Mouse (Mus musculus): ENCODE measurements at regions not wholly inside any gene's neighbourhood (a gene's known extent, or its start where the extent isn't known, plus 50 kb on each side); places are given as distances from the start of the nearest gene placed in this dataset.

- no peak overlapping the region for H3K4me2 ChIP-seq (ENCODE audit: low read length)
- H3K4me3 ChIP-seq (replicated peaks; ENCODE audit: low read length), result no peak overlapping the region
- no peak for ATAC-seq
- H3K27me3 ChIP-seq (replicated peaks; ENCODE audit: control insufficient read depth, insufficient read depth, low read length), result no peaks in the 10 kb centered on the region
- no peaks in the 10 kb centered on the region for H3K9me3 ChIP-seq (ENCODE audit: control insufficient read depth, low read length)
- no peak overlapping the region for H3K9ac ChIP-seq (replicated peaks; ENCODE audit: low read depth, low read length)
- no peaks in the 10 kb centered on the region for H3K36me3 ChIP-seq (ENCODE audit: control insufficient read depth, insufficient read depth)
- no peaks in the 10 kb centered on the region for H3K4me1 ChIP-seq (replicated peaks; ENCODE audit: control insufficient read depth, insufficient read depth, low read length)
- no peak overlapping the region for H3K27ac ChIP-seq (ENCODE audit: low read length)
- WGBS, result 80% methylated on average over 8 of the region's 8 CpGs
Observed at GRCm38 (mm10) chr1:88601801-88602200, 91.9 kb upstream of the Glrp1 start.

DNA sequence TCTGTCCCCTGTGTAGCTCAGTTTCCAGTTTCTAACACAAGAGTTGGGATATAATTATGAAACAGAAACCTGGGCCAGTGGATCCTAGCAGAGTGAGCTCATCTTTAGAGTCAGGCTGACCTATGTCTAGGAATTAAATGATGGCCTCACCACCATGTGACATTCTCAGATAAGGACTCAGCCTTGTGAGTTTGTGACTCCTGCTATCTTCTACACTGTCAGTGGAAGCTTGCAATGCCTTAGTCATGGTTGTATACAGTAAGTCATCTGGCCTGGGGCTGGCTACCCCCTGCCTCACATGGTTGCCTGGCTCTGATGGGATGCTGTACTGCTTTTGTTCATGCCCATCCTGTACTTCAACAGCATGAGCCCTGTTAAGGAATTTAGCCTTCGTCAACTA lies 90.3 kb upstream of the Glrp1 start:
- H3K36me3 ChIP-seq (ENCODE audit: control insufficient read depth, insufficient read depth), result no peaks in the 10 kb centered on the region
- no peak overlapping the region for H3K27ac ChIP-seq (ENCODE audit: low read length)
- H3K9ac ChIP-seq (replicated peaks; ENCODE audit: low read depth, low read length), result no peak overlapping the region
- 81% methylated on average over 1 of the region's 1 CpGs for WGBS
- ATAC-seq, result no peak
- H3K27me3 ChIP-seq (replicated peaks; ENCODE audit: control insufficient read depth, insufficient read depth, low read length), result no peaks in the 10 kb centered on the region
- H3K4me1 ChIP-seq (replicated peaks; ENCODE audit: control insufficient read depth, insufficient read depth, low read length), result peaks cover 3% of the 10 kb centered on the region; the same call in 1 of the 2 replicates
- H3K9me3 ChIP-seq (ENCODE audit: control insufficient read depth, low read length), result no peaks in the 10 kb centered on the region
- no peak overlapping the region for H3K4me3 ChIP-seq (replicated peaks; ENCODE audit: low read length)
- no peak overlapping the region for H3K4me2 ChIP-seq (ENCODE audit: low read length)

DNA sequence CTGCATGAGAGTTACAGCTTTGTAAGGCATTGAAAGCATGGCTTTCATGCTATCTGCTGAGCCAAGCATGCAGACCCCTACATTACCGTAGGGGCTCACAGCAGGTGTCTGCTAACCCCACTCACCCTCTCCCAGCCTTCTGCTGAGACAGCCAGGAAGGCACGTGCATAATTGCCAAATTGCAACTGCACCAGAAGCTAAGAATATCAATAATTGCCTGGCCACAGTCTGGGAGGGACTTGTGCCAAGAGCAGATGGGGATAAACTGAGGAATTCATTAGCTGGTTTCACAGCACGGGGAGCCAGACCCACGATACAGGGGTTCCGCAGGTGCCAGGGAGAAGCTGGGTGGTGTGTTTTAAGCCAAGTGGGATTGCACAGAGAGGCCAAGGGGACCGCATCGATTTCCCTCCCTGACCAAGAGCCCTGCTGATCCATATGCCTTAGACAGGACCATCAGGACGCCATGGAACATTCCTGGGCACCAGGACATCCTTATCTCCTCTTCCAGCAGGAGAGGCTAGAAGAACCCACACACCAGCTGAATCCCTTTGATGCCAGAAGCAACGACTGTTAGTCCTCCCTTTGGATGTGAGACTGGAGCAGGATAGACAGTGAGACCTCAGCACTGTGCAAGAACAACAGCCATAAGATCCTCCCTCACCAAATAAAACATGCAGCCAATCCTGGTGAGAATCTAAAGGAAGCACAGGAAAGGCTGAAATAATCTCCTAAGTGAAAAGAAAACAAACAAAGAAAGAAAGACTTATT lies 84.8 kb upstream of the Glrp1 start:
- ATAC-seq, result peak; percentile 85
- no peaks in the 10 kb centered on the region for H3K9me3 ChIP-seq (ENCODE audit: control insufficient read depth, low read length)
- 16% methylated on average over 9 of the region's 9 CpGs for WGBS

DNA sequence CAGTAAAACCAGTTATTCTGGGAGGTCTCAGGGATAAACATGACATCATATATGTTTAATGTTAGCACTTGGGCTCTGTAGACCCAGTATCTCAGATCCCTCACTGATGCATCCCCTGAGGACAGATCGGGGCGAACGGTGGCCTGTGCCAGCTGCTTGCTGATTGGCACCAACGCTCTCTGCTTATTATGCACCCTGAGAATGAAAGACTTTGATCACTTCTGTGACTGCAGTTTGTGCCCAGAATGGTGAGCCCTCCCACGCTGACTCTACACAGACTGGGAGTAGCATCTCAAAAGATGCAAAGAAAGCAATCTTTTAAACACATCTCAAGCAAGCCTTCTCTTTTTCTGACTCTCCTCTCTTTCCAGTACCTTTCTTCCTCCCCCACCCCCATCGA lies 82.2 kb upstream of the Glrp1 start:
- 24% methylated on average over 6 of the region's 6 CpGs for WGBS

More for the DNA sequence above, 84.8 kb upstream of the Glrp1 start:
- Histone ChIP-seq H3K4me2 (ENCODE audit: low read length) (no peak overlapping the region), H3K36me3 (ENCODE audit: control insufficient read depth, insufficient read depth) (no peaks in the 10 kb centered on the region), H3K4me1 (replicated peaks; ENCODE audit: control insufficient read depth, insufficient read depth, low read length) (peaks cover 35% of the 10 kb centered on the region), H3K4me3 (replicated peaks; ENCODE audit: low read length) (no peak overlapping the region), H3K9ac (replicated peaks; ENCODE audit: low read depth, low read length) (no peak overlapping the region), H3K27ac (ENCODE audit: low read length) (peak overlapping the region; percentile 69), H3K27me3 (replicated peaks; ENCODE audit: control insufficient read depth, insufficient read depth, low read length) (no peaks in the 10 kb centered on the region)

GRCm38 (mm10) chr1:88590802-88591380 lies 81.0 kb upstream of the Glrp1 start:
- no peak overlapping the region for H3K4me2 ChIP-seq (ENCODE audit: low read length)
- H3K4me3 ChIP-seq (replicated peaks; ENCODE audit: low read length), result no peak overlapping the region
- H3K36me3 ChIP-seq (ENCODE audit: control insufficient read depth, insufficient read depth), result no peaks in the 10 kb centered on the region
- H3K27me3 ChIP-seq (replicated peaks; ENCODE audit: control insufficient read depth, insufficient read depth, low read length), result no peaks in the 10 kb centered on the region
- H3K27ac ChIP-seq (ENCODE audit: low read length), result no peak overlapping the region
- WGBS, result 74% methylated on average over 9 of the region's 9 CpGs
- no peaks in the 10 kb centered on the region for H3K9me3 ChIP-seq (ENCODE audit: control insufficient read depth, low read length)
- peaks cover 35% of the 10 kb centered on the region for H3K4me1 ChIP-seq (replicated peaks; ENCODE audit: control insufficient read depth, insufficient read depth, low read length)
- no peak overlapping the region for H3K9ac ChIP-seq (replicated peaks; ENCODE audit: low read depth, low read length)
- no peak for ATAC-seq

More for the DNA sequence above, 82.2 kb upstream of the Glrp1 start:
- H3K9ac ChIP-seq (replicated peaks; ENCODE audit: low read depth, low read length), result no peak overlapping the region
- ATAC-seq, result peak; percentile 57
- H3K4me3 ChIP-seq (replicated peaks; ENCODE audit: low read length), result no peak overlapping the region
- no peak overlapping the region for H3K4me2 ChIP-seq (ENCODE audit: low read length)
- no peak overlapping the region for H3K27ac ChIP-seq (ENCODE audit: low read length)
- H3K27me3 ChIP-seq (replicated peaks; ENCODE audit: control insufficient read depth, insufficient read depth, low read length), result no peaks in the 10 kb centered on the region
- H3K36me3 ChIP-seq (ENCODE audit: control insufficient read depth, insufficient read depth), result no peaks in the 10 kb centered on the region
- H3K4me1 ChIP-seq (replicated peaks; ENCODE audit: control insufficient read depth, insufficient read depth, low read length), result peaks cover 35% of the 10 kb centered on the region
- H3K9me3 ChIP-seq (ENCODE audit: control insufficient read depth, low read length), result no peaks in the 10 kb centered on the region

DNA sequence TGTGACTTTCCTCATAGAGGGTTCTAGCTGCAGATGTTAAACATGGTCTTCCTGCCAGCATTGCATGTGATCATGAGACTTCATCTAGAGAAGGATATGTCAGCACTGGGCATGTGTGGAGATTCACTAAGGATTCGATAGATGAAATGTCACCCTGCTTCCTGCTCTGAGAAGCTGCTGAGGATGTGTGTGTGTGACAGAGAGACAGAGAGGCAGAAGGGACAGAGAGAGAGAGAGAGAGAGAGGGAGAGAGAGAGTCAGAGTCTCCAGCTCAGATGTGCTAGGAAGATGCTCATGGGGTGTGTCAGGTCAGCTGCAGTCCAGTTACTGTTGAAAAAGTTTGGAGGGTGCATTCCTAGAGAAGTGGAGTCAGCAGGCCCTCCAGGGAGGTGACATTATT lies 78.9 kb upstream of the Glrp1 start:
- WGBS, result 82% methylated on average over 1 of the region's 1 CpGs

GRCm38 (mm10) chr1:88586823-88587820 lies 77.3 kb upstream of the Glrp1 start:
- H3K27me3 ChIP-seq (replicated peaks; ENCODE audit: control insufficient read depth, insufficient read depth, low read length), result no peaks in the 10 kb centered on the region
- H3K36me3 ChIP-seq (ENCODE audit: control insufficient read depth, insufficient read depth), result no peaks in the 10 kb centered on the region
- H3K9me3 ChIP-seq (ENCODE audit: control insufficient read depth, low read length), result no peaks in the 10 kb centered on the region
- H3K4me2 ChIP-seq (ENCODE audit: low read length), result no peak overlapping the region
- H3K4me3 ChIP-seq (replicated peaks; ENCODE audit: low read length), result no peak overlapping the region
- no peak for ATAC-seq
- WGBS, result 81% methylated on average over 13 of the region's 13 CpGs
- H3K27ac ChIP-seq (ENCODE audit: low read length), result no peak overlapping the region
- H3K4me1 ChIP-seq (replicated peaks; ENCODE audit: control insufficient read depth, insufficient read depth, low read length), result peaks cover 12% of the 10 kb centered on the region
- H3K9ac ChIP-seq (replicated peaks; ENCODE audit: low read depth, low read length), result no peak overlapping the region

More for the DNA sequence above, 78.9 kb upstream of the Glrp1 start:
- peaks cover 20% of the 10 kb centered on the region for H3K4me1 ChIP-seq (replicated peaks; ENCODE audit: control insufficient read depth, insufficient read depth, low read length)
- H3K9ac ChIP-seq (replicated peaks; ENCODE audit: low read depth, low read length), result no peak overlapping the region
- ATAC-seq, result no peak
- no peaks in the 10 kb centered on the region for H3K36me3 ChIP-seq (ENCODE audit: control insufficient read depth, insufficient read depth)
- no peak overlapping the region for H3K4me2 ChIP-seq (ENCODE audit: low read length)
- no peak overlapping the region for H3K4me3 ChIP-seq (replicated peaks; ENCODE audit: low read length)
- H3K27me3 ChIP-seq (replicated peaks; ENCODE audit: control insufficient read depth, insufficient read depth, low read length), result no peaks in the 10 kb centered on the region
- H3K9me3 ChIP-seq (ENCODE audit: control insufficient read depth, low read length), result no peaks in the 10 kb centered on the region
- H3K27ac ChIP-seq (ENCODE audit: low read length), result no peak overlapping the region

- no peak overlapping the region for H3K4me3 ChIP-seq (replicated peaks; ENCODE audit: low read length)
- no peaks in the 10 kb centered on the region for H3K36me3 ChIP-seq (ENCODE audit: control insufficient read depth, insufficient read depth)
- no peak for ATAC-seq
- peaks cover 4% of the 10 kb centered on the region; the same call in 1 of the 2 replicates for H3K4me1 ChIP-seq (replicated peaks; ENCODE audit: control insufficient read depth, insufficient read depth, low read length)
- no peaks in the 10 kb centered on the region for H3K27me3 ChIP-seq (replicated peaks; ENCODE audit: control insufficient read depth, insufficient read depth, low read length)
- H3K9me3 ChIP-seq (ENCODE audit: control insufficient read depth, low read length), result no peaks in the 10 kb centered on the region
- no peak overlapping the region for H3K4me2 ChIP-seq (ENCODE audit: low read length)
- WGBS, result 76% methylated on average over 2 of the region's 2 CpGs
- H3K27ac ChIP-seq (ENCODE audit: low read length), result no peak overlapping the region
- H3K9ac ChIP-seq (replicated peaks; ENCODE audit: low read depth, low read length), result no peak overlapping the region
Observed at GRCm38 (mm10) chr1:88586128-88586527, 76.3 kb upstream of the Glrp1 start.

DNA sequence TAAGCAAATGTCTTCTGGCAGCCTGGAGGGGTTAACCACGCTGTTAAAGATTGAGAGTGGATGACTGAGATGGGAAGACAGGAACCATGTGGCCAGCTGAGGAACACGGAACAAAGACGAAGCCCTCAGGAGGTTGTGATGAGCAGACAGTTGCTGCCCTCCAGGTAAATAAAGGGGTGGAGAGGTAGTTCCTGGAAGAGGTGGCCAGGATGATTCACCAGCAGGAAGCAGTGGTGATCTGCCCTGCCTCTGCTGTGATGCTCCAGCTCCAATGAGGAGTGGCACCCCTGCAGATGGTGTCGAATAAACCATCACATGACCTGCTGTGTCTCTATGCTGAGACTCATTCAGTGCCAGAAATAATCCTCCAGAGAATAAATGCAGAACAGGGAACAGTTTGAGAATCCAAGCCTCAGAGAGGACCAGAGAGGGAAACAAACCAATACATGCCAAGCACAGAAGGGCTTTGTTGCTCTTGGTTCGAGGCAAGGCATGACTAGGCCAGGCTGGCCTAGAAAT lies 74.7 kb upstream of the Glrp1 start:
- no peak for ATAC-seq
- Histone ChIP-seq H3K27ac (ENCODE audit: low read length) (no peak overlapping the region), H3K27me3 (replicated peaks; ENCODE audit: control insufficient read depth, insufficient read depth, low read length) (no peaks in the 10 kb centered on the region), H3K9me3 (ENCODE audit: control insufficient read depth, low read length) (no peaks in the 10 kb centered on the region), H3K36me3 (ENCODE audit: control insufficient read depth, insufficient read depth) (no peaks in the 10 kb centered on the region), H3K4me1 (replicated peaks; ENCODE audit: control insufficient read depth, insufficient read depth, low read length) (no peaks in the 10 kb centered on the region), H3K4me2 (ENCODE audit: low read length) (no peak overlapping the region), H3K4me3 (replicated peaks; ENCODE audit: low read length) (no peak overlapping the region), H3K9ac (replicated peaks; ENCODE audit: low read depth, low read length) (no peak overlapping the region)
- 67% methylated on average over 5 of the region's 5 CpGs for WGBS
